Mouse (Mus musculus) layer of hippocampus, adult 9-11 months (tissue): ENCODE measurements at regions not wholly inside any gene's neighbourhood (a gene's known extent, or its start where the extent isn't known, plus 50 kb on each side); places are given as distances from the start of the nearest gene placed in this dataset.

ENCODE experiments used
- DNase-seq: peaks from one replicate; pipeline ENCODE4 v3.0.0; 2022

GRCm38 (mm10) chr13:97604451-97604850, 156.0 kb downstream of the Gm10260 start:
- DNase-seq = no peak

- no peak for DNase-seq
Measured at GRCm38 (mm10) chr13:97601135-97601730, 159.2 kb downstream of the Gm10260 start.

GRCm38 (mm10) chr13:97600136-97600535, 160.3 kb downstream of the Gm10260 start:
- no peak for DNase-seq

- DNase-seq = no peak
Measured at GRCm38 (mm10) chr13:97598507-97599431, 161.7 kb downstream of the Gm10260 start.

GRCm38 (mm10) chr13:97594851-97595250, 165.6 kb downstream of the Gm10260 start:
- no peak for DNase-seq

GRCm38 (mm10) chr13:97589626-97590025, 170.8 kb downstream of the Gm10260 start:
- no peak for DNase-seq

GRCm38 (mm10) chr13:97588085-97588484, 172.3 kb downstream of the Gm10260 start:
- DNase-seq = no peak

- DNase-seq = no peak
Measured at GRCm38 (mm10) chr13:97587088-97587487, 173.3 kb downstream of the Gm10260 start.

GRCm38 (mm10) chr13:97584045-97584444, 176.4 kb downstream of the Gm10260 start:
- DNase-seq = no peak

- DNase-seq = no peak
Measured at GRCm38 (mm10) chr13:97581380-97581779, 179.1 kb downstream of the Gm10260 start.

- no peak for DNase-seq
Measured at GRCm38 (mm10) chr13:97580241-97580874, 180.1 kb downstream of the Gm10260 start.

- no peak for DNase-seq
Measured at GRCm38 (mm10) chr13:97578595-97578994, 181.8 kb downstream of the Gm10260 start.

- no peak for DNase-seq
Measured at GRCm38 (mm10) chr13:97577081-97577785, 183.2 kb downstream of the Gm10260 start.

- no peak for DNase-seq
Measured at GRCm38 (mm10) chr13:97573601-97574000, 186.8 kb downstream of the Gm10260 start.

GRCm38 (mm10) chr13:97572352-97572751, 188.1 kb downstream of the Gm10260 start:
- DNase-seq = no peak

- DNase-seq = no peak
Measured at GRCm38 (mm10) chr13:97570009-97570408, 190.4 kb downstream of the Gm10260 start.

- no peak for DNase-seq
Measured at GRCm38 (mm10) chr13:97567632-97568031, 192.8 kb downstream of the Gm10260 start.

GRCm38 (mm10) chr13:97566071-97566470, 194.4 kb downstream of the Gm10260 start:
- DNase-seq = peak; percentile 74

GRCm38 (mm10) chr13:97562241-97562640, 198.2 kb downstream of the Gm10260 start:
- no peak for DNase-seq

- no peak for DNase-seq
Measured at GRCm38 (mm10) chr13:97560789-97561188, 199.6 kb downstream of the Gm10260 start.

- DNase-seq = peak; percentile 96
Measured at GRCm38 (mm10) chr13:97559611-97560385, 200.6 kb downstream of the Gm10260 start.

GRCm38 (mm10) chr13:97558884-97559283, 201.5 kb downstream of the Gm10260 start:
- no peak for DNase-seq
